Mouse (Mus musculus): ENCODE data around the gene Pde1b. TPM values are rescaled to one million over a fixed set of nuclear protein-coding genes. Genes with fewer than 3 reads are reported as not detected.

The Pde1b gene
- 10 to 100 TPM; 72.2 to 96.7 TPM for total RNA-seq (2021)

DNA sequence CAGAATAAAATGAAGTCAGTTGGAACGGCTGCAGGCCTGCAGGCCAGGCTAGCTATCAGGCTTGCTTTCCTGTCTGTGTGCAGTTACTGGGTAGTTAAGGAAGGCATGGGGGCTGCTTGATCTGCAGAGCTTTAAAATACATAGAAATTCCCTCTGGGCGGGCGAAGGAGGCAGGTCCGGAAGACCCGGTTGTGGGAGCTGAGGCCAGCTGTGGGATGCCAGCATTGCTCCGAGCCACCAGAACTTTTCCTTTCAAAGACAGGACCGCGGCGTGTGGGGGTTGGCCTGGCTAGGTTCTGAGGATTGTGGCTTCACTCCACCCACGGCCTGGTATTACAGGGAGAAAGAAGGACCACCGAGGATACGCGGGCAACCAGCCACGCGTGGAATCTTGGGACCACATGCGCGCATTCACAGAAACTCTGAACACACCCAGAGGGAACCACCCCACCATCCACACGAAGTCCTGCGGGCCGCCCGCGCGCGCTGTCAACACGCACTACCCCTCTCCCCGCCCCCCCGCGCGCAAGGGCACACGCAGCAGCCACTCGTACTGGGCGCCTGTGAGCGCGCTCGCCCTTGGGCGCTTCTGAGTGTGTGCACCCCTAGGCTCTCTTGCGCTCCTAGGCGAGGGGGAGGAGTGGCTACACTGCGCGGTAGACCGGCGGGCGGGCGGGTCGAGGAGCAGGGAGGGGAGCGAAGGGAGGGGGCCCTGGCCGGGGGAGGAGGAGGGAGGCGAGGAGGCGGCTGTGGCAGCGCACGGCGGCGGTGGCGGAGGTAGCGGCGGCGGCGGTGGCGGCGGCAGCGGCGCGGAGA is at the start of gene Pde1b:
Gene Pde1b, plus strand, starts transcription at position 600 of the 816 bp plus-strand sequence.
- intact Hi-C loops (cut with DNase I), result no loop called here
- DNase-seq (ENCODE audit: extremely low spot score in 1 of 2, low spot score in 2 of 2), result peak in 1 of 2 experiments; percentile 80

DNA sequence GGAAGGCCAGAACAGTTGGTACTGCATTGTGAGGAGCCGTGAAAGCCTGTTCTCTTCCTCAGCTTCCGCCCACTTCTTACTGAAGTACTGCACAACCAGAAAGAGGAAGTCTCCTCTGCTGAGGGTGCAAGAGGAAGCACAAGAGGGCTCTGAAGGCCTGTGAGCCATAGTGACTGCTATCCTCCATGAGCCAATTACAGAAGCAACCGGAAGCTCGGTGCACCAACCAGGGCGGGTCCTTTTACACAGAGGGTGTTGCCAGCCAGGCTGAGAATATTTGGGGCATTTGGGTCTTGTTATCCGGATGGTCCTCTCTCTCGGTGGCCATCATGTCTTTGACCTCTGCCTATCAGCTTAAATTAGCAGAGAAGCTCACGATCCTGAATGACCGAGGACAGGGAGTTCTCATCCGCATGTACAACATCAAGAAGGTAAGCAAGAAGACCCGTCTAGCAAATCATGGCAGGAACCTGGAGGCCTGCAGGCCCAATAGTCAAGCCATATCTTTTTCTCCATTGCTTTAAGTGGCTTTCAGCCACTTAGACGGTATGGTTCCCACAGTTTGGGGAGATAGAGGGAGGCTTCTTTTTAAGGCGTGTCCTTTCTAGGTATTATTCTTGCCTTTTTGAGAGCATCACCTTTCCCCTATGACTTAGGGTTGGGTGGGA is 49.1 kb upstream of the Pde1b start, which contains the start of gene Nckap1l:
Gene Nckap1l, plus strand, starts transcription at position 244 of the 668 bp plus-strand sequence.
- peak; percentile 10 to 44 for DNase-seq (ENCODE audit: extremely low spot score in 1 of 2, low spot score in 2 of 2)

GRCm38 (mm10) chr15:103454449-103454848 is 48.4 kb upstream of the Pde1b start:
- intact Hi-C loops (cut with DNase I), result no loop called here
- DNase-seq (ENCODE audit: extremely low spot score in 1 of 2, low spot score in 2 of 2), result no peak

More for the DNA sequence above, 49.1 kb upstream of the Pde1b start, which contains the start of gene Nckap1l:
- intact Hi-C loops (cut with DNase I), result no loop called here

- intact Hi-C loops (cut with DNase I), result no loop called here
- peak in 1 of 2 experiments; percentile 37 for DNase-seq (ENCODE audit: extremely low spot score in 1 of 2, low spot score in 2 of 2)
Observed at GRCm38 (mm10) chr15:103462539-103463261, 40.1 kb upstream of the Pde1b start.

GRCm38 (mm10) chr15:103471488-103472194 is 31.2 kb upstream of the Pde1b start:
- intact Hi-C loops (cut with DNase I), result no loop called here
- DNase-seq (ENCODE audit: extremely low spot score in 1 of 2, low spot score in 2 of 2), result no peak

DNA sequence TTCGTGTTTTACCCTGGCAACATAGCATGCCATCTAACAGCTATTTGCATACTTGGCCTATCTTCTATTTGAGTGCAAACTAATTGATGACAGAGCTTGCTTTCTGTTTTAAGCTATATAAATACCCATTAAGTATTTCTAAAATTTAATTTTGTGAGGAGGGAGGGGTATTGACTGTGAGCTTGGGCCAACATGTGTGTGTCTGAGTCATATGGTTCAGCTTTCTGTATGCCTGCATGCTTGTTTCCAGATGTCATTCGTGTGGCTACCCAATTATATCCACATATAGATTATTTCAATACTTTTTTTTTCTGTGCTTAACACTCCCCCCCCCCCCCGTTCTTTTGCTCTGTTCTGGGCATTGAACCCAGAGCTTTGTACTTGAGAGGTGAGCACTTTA is 30.6 kb upstream of the Pde1b start:
- DNase-seq (ENCODE audit: extremely low spot score in 1 of 2, low spot score in 2 of 2), result no peak
- intact Hi-C loops (cut with DNase I), result no loop called here

DNA sequence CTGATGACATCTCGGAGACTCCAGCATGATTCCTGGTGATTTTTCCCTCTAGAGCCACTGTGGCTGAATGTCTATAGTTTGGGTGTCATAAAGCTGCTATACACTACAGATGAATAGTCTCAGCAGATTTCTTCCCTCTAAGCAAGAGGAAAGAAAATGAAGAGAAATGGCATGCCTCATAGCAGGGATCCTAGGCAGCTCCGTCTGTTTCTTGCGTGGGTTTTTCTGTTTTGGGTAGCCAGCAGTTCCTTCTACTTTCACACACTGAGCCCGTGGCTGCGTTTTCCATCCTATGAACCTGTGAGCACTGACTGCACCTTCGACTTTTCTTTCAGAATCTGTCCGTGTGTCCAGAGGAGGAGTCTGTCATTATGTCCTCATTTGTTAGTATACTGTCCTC is 29.7 kb upstream of the Pde1b start:
- intact Hi-C loops (cut with DNase I), result no loop called here
- DNase-seq (ENCODE audit: extremely low spot score in 1 of 2, low spot score in 2 of 2), result no peak

DNA sequence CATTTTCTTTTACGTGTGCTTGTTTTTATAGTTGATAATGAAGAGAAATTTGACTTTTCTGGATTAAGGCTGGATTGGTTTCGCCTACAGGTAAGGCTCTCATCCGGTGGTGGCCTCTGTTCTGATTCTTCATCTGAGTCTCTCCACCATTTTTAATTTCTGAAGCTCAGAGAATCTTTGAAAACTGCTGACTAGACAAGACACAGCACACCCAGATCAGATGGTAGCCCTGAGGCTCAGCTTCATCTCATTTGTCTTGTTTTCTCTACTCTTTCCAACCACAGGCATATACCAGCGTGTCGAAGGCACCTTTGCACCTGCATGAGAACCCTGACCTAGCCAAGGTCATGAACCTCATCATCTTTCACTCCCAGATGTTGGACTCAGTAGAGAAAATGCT is 29.1 kb upstream of the Pde1b start:
- intact Hi-C loops (cut with DNase I), result no loop called here
- DNase-seq (ENCODE audit: extremely low spot score in 1 of 2, low spot score in 2 of 2), result no peak

DNA sequence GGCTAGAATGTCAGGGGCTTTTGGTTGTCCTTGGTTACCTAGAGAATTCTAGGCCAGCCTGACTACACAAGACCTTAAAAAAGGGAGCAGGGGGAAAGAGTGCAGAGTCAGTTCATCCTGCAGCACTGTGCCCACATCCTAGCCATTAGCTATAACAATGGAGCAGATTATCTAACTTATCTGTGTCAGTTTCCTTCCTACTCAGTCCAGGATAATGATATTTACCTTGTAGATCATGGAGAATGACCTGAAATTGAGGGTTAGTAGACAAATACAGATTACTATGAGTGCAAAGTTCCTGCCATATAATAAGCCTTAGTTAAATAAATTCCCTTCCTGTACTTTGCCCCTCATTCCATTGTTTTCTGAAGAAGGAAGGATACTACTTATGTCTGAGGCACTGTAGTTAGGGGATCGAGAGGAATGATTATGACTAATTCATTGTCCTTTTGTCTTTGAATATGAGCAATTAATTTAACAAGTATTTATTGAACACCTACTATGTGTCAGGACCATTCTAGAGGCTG is 23.7 kb upstream of the Pde1b start:
- DNase-seq (ENCODE audit: extremely low spot score in 1 of 2, low spot score in 2 of 2), result no peak
- intact Hi-C loops (cut with DNase I), result no loop called here

DNA sequence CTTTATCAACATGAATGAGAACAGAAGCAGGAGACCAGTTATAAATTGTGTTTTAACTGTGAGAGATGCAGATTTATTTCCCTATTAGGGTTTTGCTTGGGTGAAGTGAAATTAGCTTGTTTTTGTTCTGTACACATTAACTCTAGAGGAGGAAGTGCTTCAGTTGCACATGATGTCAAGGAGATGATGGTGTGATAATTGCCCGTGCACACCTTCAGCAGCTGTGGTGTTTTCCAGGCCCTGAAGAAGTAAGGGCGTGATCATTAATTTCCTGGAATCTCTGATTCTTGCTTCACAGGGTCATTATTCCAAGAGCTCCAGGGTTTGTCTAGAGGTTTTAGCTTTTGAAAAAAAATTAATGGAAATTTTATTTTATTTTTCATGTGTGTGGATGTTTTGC is 22.7 kb upstream of the Pde1b start:
- intact Hi-C loops (cut with DNase I), result no loop called here

GRCm38 (mm10) chr15:103482488-103482887 is 20.3 kb upstream of the Pde1b start:
- DNase-seq (ENCODE audit: extremely low spot score in 1 of 2, low spot score in 2 of 2), result peak in 1 of 2 experiments; percentile 46
- intact Hi-C loops (cut with DNase I), result no loop called here

More for the DNA sequence above, 22.7 kb upstream of the Pde1b start:
- no peak for DNase-seq (ENCODE audit: extremely low spot score in 1 of 2, low spot score in 2 of 2)

- DNase-seq (ENCODE audit: extremely low spot score in 1 of 2, low spot score in 2 of 2), result no peak
- intact Hi-C loops (cut with DNase I), result loop anchor here (2.0 kb wide), 1 partner anchor 52 kb away; no protein-coding TSS in a partner anchor
Observed at GRCm38 (mm10) chr15:103484490-103484889, 18.3 kb upstream of the Pde1b start.

DNA sequence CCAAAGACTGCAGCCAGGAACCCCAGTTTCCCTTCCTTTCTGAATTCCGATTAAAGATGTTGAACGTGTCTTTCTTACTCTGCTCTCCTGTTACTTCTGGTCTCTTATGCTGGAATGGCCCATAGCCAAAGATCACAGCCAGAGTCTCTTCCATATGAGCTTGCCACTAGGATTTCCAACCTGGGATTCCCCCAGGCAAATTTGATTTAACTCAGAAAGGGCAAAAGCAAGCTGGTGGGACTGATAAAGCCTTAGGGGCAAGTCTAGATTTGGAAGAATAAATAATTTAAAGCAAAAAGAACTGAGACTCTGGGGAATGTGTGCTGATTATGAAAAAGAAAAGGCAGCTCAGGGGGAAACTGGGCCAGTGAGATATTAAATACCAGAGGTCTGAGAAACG is 17.7 kb upstream of the Pde1b start:
- intact Hi-C loops (cut with DNase I), result loop anchor here (2.0 kb wide), 1 partner anchor 52 kb away; no protein-coding TSS in a partner anchor
- DNase-seq (ENCODE audit: extremely low spot score in 1 of 2, low spot score in 2 of 2), result no peak

DNA sequence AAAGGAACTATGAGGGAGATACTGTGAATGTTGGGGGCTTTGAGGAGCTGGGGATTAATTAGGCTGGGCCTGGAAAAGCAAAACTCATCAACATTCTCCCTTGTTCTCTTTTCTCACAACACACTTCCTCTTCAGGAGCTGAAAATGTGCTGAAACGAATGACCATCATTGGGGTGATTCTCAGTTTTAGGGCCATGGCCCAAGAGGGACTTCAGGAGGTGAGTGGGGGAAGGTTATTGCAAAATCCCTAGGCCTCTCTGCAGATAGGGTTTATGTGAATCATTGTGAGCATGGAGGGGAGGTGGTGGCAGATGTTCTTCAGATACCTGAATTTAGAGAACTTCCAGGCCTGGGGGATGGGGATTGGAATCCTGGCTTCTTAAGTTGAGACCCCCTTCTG is 16.2 kb upstream of the Pde1b start:
- intact Hi-C loops (cut with DNase I), result no loop called here
- DNase-seq (ENCODE audit: extremely low spot score in 1 of 2, low spot score in 2 of 2), result no peak

- DNase-seq (ENCODE audit: extremely low spot score in 1 of 2, low spot score in 2 of 2), result no peak
- intact Hi-C loops (cut with DNase I), result no loop called here
Observed at GRCm38 (mm10) chr15:103488336-103488735, 14.5 kb upstream of the Pde1b start.

DNA sequence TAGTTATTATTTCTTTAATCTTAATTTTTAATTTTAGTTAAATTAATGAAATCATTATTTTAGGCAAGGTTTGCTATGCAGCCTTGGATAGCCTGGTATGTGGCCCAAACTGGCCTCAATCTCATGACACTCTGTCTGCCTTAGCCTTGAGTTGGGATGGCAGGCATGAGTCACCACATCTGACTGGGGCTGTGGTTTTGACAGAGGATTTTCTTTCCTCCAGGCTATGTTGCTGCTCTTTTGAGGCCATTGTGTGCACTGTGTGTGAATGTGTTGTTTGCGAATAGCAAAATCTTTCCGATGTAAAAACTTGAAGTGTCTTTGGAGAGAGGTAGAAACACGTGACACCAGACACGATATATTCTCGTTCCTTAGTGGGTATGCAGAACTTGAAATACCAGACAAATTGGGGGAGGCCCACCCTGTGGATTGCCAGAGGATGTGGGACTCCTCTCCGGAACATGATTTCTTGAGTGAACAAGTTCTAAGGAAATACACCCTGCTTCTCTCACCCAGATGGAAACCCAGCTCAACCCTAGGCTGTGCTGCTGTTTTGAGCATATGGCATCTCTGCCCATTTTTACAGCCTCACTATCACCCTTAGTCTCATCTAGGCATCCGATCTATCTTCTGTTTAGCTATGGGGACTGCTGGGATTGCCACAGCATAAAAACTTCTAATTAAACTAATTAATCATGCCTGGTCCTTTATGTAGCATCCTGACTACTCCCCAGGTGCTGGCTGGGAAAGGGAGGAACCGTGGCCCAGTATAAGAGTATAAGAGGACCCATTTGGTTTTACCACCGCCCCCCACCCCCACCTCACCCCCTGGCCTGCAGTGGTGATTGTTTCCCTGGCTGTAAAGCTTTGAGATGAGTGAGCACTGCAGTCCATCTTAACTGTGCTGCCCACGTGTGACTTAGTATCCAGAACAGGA is 6.4 kb upstream of the Pde1b start:
- intact Hi-C loops (cut with DNase I), result no loop called here

DNA sequence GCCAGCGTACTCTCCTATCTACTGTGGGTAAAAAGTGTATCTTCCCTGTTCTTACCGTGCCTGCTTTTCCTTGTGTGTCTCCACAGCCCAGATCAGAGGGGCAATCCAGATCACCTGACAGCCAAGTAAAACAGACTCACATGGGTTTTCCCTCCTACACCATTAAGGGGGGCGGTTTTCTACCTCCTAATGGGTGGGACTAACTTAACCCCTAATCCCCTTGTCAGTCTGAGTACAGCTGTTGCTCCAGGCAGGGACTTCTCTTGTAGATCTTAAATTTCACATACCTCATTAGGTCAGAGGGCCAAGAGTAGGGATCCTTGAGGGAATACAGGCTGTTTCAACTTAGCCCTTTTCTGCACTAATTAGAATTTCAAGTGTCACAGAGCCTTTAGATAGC is 4.7 kb upstream of the Pde1b start:
- no peak for DNase-seq (ENCODE audit: extremely low spot score in 1 of 2, low spot score in 2 of 2)
- intact Hi-C loops (cut with DNase I), result no loop called here

More for the DNA sequence above, 6.4 kb upstream of the Pde1b start:
- DNase-seq (ENCODE audit: extremely low spot score in 1 of 2, low spot score in 2 of 2), result no peak

All from left cerebral cortex, postnatal 10 days (tissue).